Mouse (Mus musculus): ENCODE data around the gene Dync1h1.

- TF ChIP-seq GATA1 (IDR thresholded peaks at IDR 0.05; ENCODE audit: borderline replicate concordance, low read length) (no peak), FLI1 (IDR thresholded peaks at IDR 0.05; ENCODE audit: low read length) (no peak)
Measured at GRCm38 (mm10) chr12:110588622-110589021, 12.6 kb upstream of the Dync1h1 start.

All from megakaryocyte, embryonic 14.5 days (primary cell).